Mouse (Mus musculus): Measurements from ENCODE around the gene Epn2. TPM values are rescaled to one million over a fixed set of nuclear protein-coding genes. Genes with fewer than 3 reads are reported as not detected.

The Epn2 gene
- polyA plus RNA-seq, 1 experiment = 14.1 TPM

GRCm38 (mm10) chr11:61498736-61499504 lies 80.6 kb downstream of the Epn2 start:
- no peak overlapping the region for H3K4me2 ChIP-seq (ENCODE audit: low read depth)

GRCm38 (mm10) chr11:61497490-61497889 lies 82.0 kb downstream of the Epn2 start:
- Histone ChIP-seq H3K4me3 (no peak overlapping the region), H3ac (ENCODE audit: control insufficient read depth, insufficient read length) (no peak overlapping the region), H3K79me2 (ENCODE audit: control insufficient read depth, insufficient read depth) (peaks cover 12% of the 10 kb centered on the region), H3K36me3 (ENCODE audit: control insufficient read depth, insufficient read depth) (no peaks in the 10 kb centered on the region), H3K4me2 (ENCODE audit: low read depth) (no peak overlapping the region), H3K27me3 (ENCODE audit: control insufficient read depth, insufficient read depth, insufficient read length) (no peaks in the 10 kb centered on the region)
- TF ChIP-seq CEBPB (IDR thresholded peaks at IDR 0.05; ENCODE audit: insufficient read depth, poor library complexity, severe bottlenecking) = no peak

More at GRCm38 (mm10) chr11:61498736-61499504, 80.6 kb downstream of the Epn2 start:
- TF ChIP-seq POLR2A (IDR thresholded peaks at IDR 0.05; ENCODE audit: insufficient read length, low read depth) (no peak), POLR2AphosphoS2 (IDR thresholded peaks at IDR 0.05; ENCODE audit: insufficient read length, low read depth) (no peak), E2F4 (IDR thresholded peaks at IDR 0.05; ENCODE audit: insufficient read depth) (no peak), TCF12 (IDR thresholded peaks at IDR 0.05; ENCODE audit: insufficient read depth, poor library complexity, severe bottlenecking) (no peak), USF1 (IDR thresholded peaks at IDR 0.05; ENCODE audit: low read depth) (no peak), SRF (IDR thresholded peaks at IDR 0.05; ENCODE audit: control insufficient read depth, insufficient read length, low read depth) (no peak)
- no peaks in the 10 kb centered on the region for H3K79me2 ChIP-seq (ENCODE audit: control insufficient read depth, insufficient read depth)
- no peaks in the 10 kb centered on the region for H3K27me3 ChIP-seq (ENCODE audit: control insufficient read depth, insufficient read depth, insufficient read length)
- H3K4me3 ChIP-seq = no peak overlapping the region
- H3K36me3 ChIP-seq (ENCODE audit: control insufficient read depth, insufficient read depth) = no peaks in the 10 kb centered on the region
- H3ac ChIP-seq (ENCODE audit: control insufficient read depth, insufficient read length) = no peak overlapping the region

- no peak overlapping the region for H3ac ChIP-seq (ENCODE audit: control insufficient read depth, insufficient read length)
- no peaks in the 10 kb centered on the region for H3K36me3 ChIP-seq (ENCODE audit: control insufficient read depth, insufficient read depth)
- H3K79me2 ChIP-seq (ENCODE audit: control insufficient read depth, insufficient read depth) = peaks cover 15% of the 10 kb centered on the region
- TF ChIP-seq MYOD1 (IDR thresholded peaks at IDR 0.05; ENCODE audit: control insufficient read depth in 1 of 3, insufficient read length in 2 of 3, low read depth in 2 of 3) (no peak), MAX (IDR thresholded peaks at IDR 0.05; ENCODE audit: low read depth) (no peak), TCF12 (IDR thresholded peaks at IDR 0.05; ENCODE audit: insufficient read depth, poor library complexity, severe bottlenecking) (no peak), E2F4 (IDR thresholded peaks at IDR 0.05; ENCODE audit: insufficient read depth) (no peak), TCF3 (IDR thresholded peaks at IDR 0.05; ENCODE audit: insufficient read length, low read depth) (no peak), POLR2AphosphoS2 (IDR thresholded peaks at IDR 0.05; ENCODE audit: insufficient read length, low read depth) (no peak), CEBPB (IDR thresholded peaks at IDR 0.05; ENCODE audit: insufficient read depth, poor library complexity, severe bottlenecking) (no peak), REST (IDR thresholded peaks at IDR 0.05; ENCODE audit: insufficient read depth, insufficient read length) (no peak), SRF (IDR thresholded peaks at IDR 0.05; ENCODE audit: control insufficient read depth, insufficient read length, low read depth) (no peak), POLR2A (IDR thresholded peaks at IDR 0.05; ENCODE audit: insufficient read length, low read depth) (no peak), USF1 (IDR thresholded peaks at IDR 0.05; ENCODE audit: low read depth) (no peak)
- peak overlapping the region; percentile 64 for H3K4me3 ChIP-seq
- no peak overlapping the region for H3K4me2 ChIP-seq (ENCODE audit: low read depth)
- H3K27me3 ChIP-seq (ENCODE audit: control insufficient read depth, insufficient read depth, insufficient read length) = no peaks in the 10 kb centered on the region
Observed at GRCm38 (mm10) chr11:61495528-61495927, 84.0 kb downstream of the Epn2 start.

GRCm38 (mm10) chr11:61494129-61494997 lies 85.1 kb downstream of the Epn2 start, which contains the start of gene Mapk7:
Gene Mapk7 (minus strand): TSS chr11:61494406.
- TF ChIP-seq POLR2A (IDR thresholded peaks at IDR 0.05; ENCODE audit: insufficient read length, low read depth) (peak; percentile 63), TCF12 (IDR thresholded peaks at IDR 0.05; ENCODE audit: insufficient read depth, poor library complexity, severe bottlenecking) (no peak), MYOD1 (IDR thresholded peaks at IDR 0.05; ENCODE audit: control insufficient read depth in 1 of 3, insufficient read length in 2 of 3, low read depth in 2 of 3) (peak in 2 of 3 experiments; percentile 51 to 79), TCF3 (IDR thresholded peaks at IDR 0.05; ENCODE audit: insufficient read length, low read depth) (no peak), MYOG (IDR thresholded peaks at IDR 0.05; ENCODE audit: control insufficient read depth in 1 of 3, insufficient read depth in 1 of 3, insufficient read length in 2 of 3, low read depth in 2 of 3) (peak; percentile 16 to 80 (median 60)), POLR2AphosphoS2 (IDR thresholded peaks at IDR 0.05; ENCODE audit: insufficient read length, low read depth) (peak; percentile 28)
- Histone ChIP-seq H3K4me2 (ENCODE audit: low read depth) (peak within 1 kb of the TSS; percentile 99), H3K4me3 (peak within 1 kb of the TSS; percentile 64), H3K79me2 (ENCODE audit: control insufficient read depth, insufficient read depth) (peaks cover 15% of the 10 kb centered on the region), H3ac (ENCODE audit: control insufficient read depth, insufficient read length) (peak within 1 kb of the TSS; percentile 14), H3K36me3 (ENCODE audit: control insufficient read depth, insufficient read depth) (peaks cover 5% of the 10 kb centered on the region), H3K27me3 (ENCODE audit: control insufficient read depth, insufficient read depth, insufficient read length) (no peaks in the 10 kb centered on the region)

- no peaks in the 10 kb centered on the region for H3K27me3 ChIP-seq (ENCODE audit: control insufficient read depth, insufficient read depth, insufficient read length)
- H3K79me2 ChIP-seq (ENCODE audit: control insufficient read depth, insufficient read depth) = peaks cover 15% of the 10 kb centered on the region
- TF ChIP-seq E2F4 (IDR thresholded peaks at IDR 0.05; ENCODE audit: insufficient read depth) (no peak), TCF3 (IDR thresholded peaks at IDR 0.05; ENCODE audit: insufficient read length, low read depth) (no peak), TCF12 (IDR thresholded peaks at IDR 0.05; ENCODE audit: insufficient read depth, poor library complexity, severe bottlenecking) (no peak), MYOG (IDR thresholded peaks at IDR 0.05; ENCODE audit: control insufficient read depth in 1 of 3, insufficient read depth in 1 of 3, insufficient read length in 2 of 3, low read depth in 2 of 3) (no peak)
- H3ac ChIP-seq (ENCODE audit: control insufficient read depth, insufficient read length) = peak overlapping the region; percentile 14
- peaks cover 7% of the 10 kb centered on the region for H3K36me3 ChIP-seq (ENCODE audit: control insufficient read depth, insufficient read depth)
- H3K4me2 ChIP-seq (ENCODE audit: low read depth) = peak overlapping the region; percentile 87
- H3K4me3 ChIP-seq = peak overlapping the region; percentile 64
Observed at GRCm38 (mm10) chr11:61493525-61494128, 85.9 kb downstream of the Epn2 start.
